Comparison of ENCODE assay signal across 12 mouse cellular contexts in the genomic region with DNA sequence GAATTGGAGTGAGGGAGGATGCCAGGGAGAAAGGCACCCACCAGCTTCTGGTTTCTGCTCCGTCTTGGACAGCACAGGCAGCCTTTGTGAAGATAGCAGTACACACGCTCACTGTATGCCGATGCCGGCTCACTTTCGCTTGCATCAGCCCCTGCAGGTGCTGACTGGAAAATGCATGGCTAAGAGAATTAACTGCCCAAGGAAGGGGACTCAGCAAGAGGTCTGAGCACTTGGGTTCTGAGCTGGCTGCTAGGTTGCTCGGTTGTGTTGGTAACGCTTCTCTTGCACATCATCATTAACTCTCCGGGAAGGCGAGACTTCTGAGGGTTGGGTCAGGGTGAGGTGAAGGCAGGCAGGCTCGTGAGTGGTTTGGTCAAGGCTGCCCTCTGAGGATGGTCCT. TPM values are rescaled to one million over a fixed set of nuclear protein-coding genes. Genes with fewer than 3 reads are reported as not detected.
DNase-seq lines count a peak whose midpoint lies in the region; ATAC-seq and TF ChIP-seq lines count a peak whose summit lies in the region.
"Had no signal": no experiment of that assay in that cellular context is flagged by ENCODE, and none has a peak within 500 bp of the region (broad histone marks: within the 10 kb centered on the region; RNA-seq: fewer than 3 reads in every experiment).

No protein-coding gene starts in this region.

- H3K9ac ChIP-seq in kidney, postnatal 0 days (ENCODE audit: low read depth, low read length), result no peak overlapping the region
- H3K9ac ChIP-seq in midbrain, embryonic 12.5 days (replicated peaks), result no peak overlapping the region

- no peak for ATAC-seq in kidney, postnatal 0 days (replicated peaks; ENCODE audit: low FRiP score, low read depth)
- ATAC-seq in midbrain, embryonic 12.5 days (ENCODE audit: low FRiP score, low read depth), result no peak

- H3K27ac ChIP-seq in kidney, postnatal 0 days, result no peak overlapping the region
- no peak overlapping the region for H3K27ac ChIP-seq in kidney, adult 2 months (ENCODE audit: insufficient read depth, low read depth, low read length)
- peak overlapping the region; percentile 85; the same call in 1 of the 2 replicates for H3K27ac ChIP-seq in hindbrain, embryonic 10.5 days
- H3K27ac ChIP-seq in midbrain, embryonic 12.5 days (replicated peaks), result no peak overlapping the region

- no peak for DNase-seq in kidney, postnatal 0 days (ENCODE audit: low spot score)
- no peak for DNase-seq in kidney, adult 2 months
- peak; percentile 58 for DNase-seq in ZHBTc4 (ENCODE audit: low read depth, low spot score)
- DNase-seq in hindbrain, embryonic 10.5 days (ENCODE audit: low spot score), result no peak
- no peak for DNase-seq in cerebellum, adult 9-10 months
- no peak for DNase-seq in left cerebral cortex, postnatal 10 days (ENCODE audit: extremely low spot score in 1 of 2, low spot score in 2 of 2)
- no peak for DNase-seq in adrenal gland, postnatal 36 days
- DNase-seq: cerebellum, adult 8-10 months; kidney, adult 18-20 months had no signal

- no peaks in the 10 kb centered on the region for H3K36me3 ChIP-seq in kidney, postnatal 0 days (ENCODE audit: insufficient read depth, low read length)
- H3K36me3 ChIP-seq in kidney, adult 2 months (ENCODE audit: control insufficient read depth, insufficient read depth, low read length), result no peaks in the 10 kb centered on the region
- H3K36me3 ChIP-seq in hindbrain, embryonic 10.5 days, result no peaks in the 10 kb centered on the region
- H3K36me3 ChIP-seq in midbrain, embryonic 12.5 days, result no peaks in the 10 kb centered on the region

- H3K27me3 ChIP-seq in kidney, postnatal 0 days (ENCODE audit: insufficient read depth, low read length), result peaks cover 73% of the 10 kb centered on the region
- no peaks in the 10 kb centered on the region; the same call in 1 of the 2 replicates for H3K27me3 ChIP-seq in kidney, adult 2 months (replicated peaks; ENCODE audit: control insufficient read depth, insufficient read depth, low read length)
- peaks cover 100% of the 10 kb centered on the region for H3K27me3 ChIP-seq in hindbrain, embryonic 10.5 days (ENCODE audit: insufficient read depth, poor library complexity, severe bottlenecking)
- peaks cover 100% of the 10 kb centered on the region for H3K27me3 ChIP-seq in midbrain, embryonic 12.5 days

- TF ChIP-seq POLR2A in kidney, adult 2 months (IDR thresholded peaks at IDR 0.05; ENCODE audit: low read depth, low read length), result no peak

- H3K4me3 ChIP-seq in kidney, postnatal 0 days (replicated peaks; ENCODE audit: low read depth, low read length), result no peak overlapping the region
- no peak overlapping the region for H3K4me3 ChIP-seq in kidney, adult 2 months (ENCODE audit: insufficient read depth, low read depth, low read length)
- peak overlapping the region; percentile 54; the same call in 1 of the 2 replicates for H3K4me3 ChIP-seq in hindbrain, embryonic 10.5 days
- H3K4me3 ChIP-seq in midbrain, embryonic 12.5 days, result no peak overlapping the region

- peak; percentile 4; the same call in 1 of the 2 replicates for TF ChIP-seq CTCF in kidney, postnatal 0 days (IDR thresholded peaks at IDR 0.05; ENCODE audit: low read depth)
- TF ChIP-seq CTCF in kidney, adult 2 months (conservative IDR thresholded peaks at IDR 0.05; ENCODE audit: insufficient read depth, insufficient read length, low read depth, low read length), result no peak

- 4% methylated on average over 10 of the region's 10 CpGs for WGBS in kidney, postnatal 0 days
- 5% methylated on average over 10 of the region's 10 CpGs for WGBS in kidney, adult 2 months
- WGBS in hindbrain, embryonic 10.5 days, result 4% methylated on average over 10 of the region's 10 CpGs
- WGBS in midbrain, embryonic 12.5 days, result 2% methylated on average over 10 of the region's 10 CpGs

- H3K4me1 ChIP-seq in kidney, postnatal 0 days (replicated peaks; ENCODE audit: insufficient read depth, low read length), result peaks cover 9% of the 10 kb centered on the region; the same call in 1 of the 2 replicates
- H3K4me1 ChIP-seq in kidney, adult 2 months (ENCODE audit: control insufficient read depth, insufficient read depth, low read length), result no peaks in the 10 kb centered on the region; the same call in 1 of the 2 replicates
- peaks cover 56% of the 10 kb centered on the region for H3K4me1 ChIP-seq in hindbrain, embryonic 10.5 days (replicated peaks)
- H3K4me1 ChIP-seq in midbrain, embryonic 12.5 days, result peaks cover 27% of the 10 kb centered on the region

- no peak overlapping the region for H3K4me2 ChIP-seq in kidney, postnatal 0 days (ENCODE audit: low read length)
- 0 out of 2 replicates have a peak overlapping the region, but pooled peaks have one; percentile 43 for H3K4me2 ChIP-seq in midbrain, embryonic 12.5 days (replicated peaks)

- intact Hi-C loops in left cerebral cortex, postnatal 10 days (cut with DNase I), result no loop called here

- H3K9me3 ChIP-seq in kidney, postnatal 0 days (replicated peaks; ENCODE audit: low read length), result no peaks in the 10 kb centered on the region
- 0 out of 2 replicates have a peak, but pooled peaks cover 4% of the 10 kb centered on the region for H3K9me3 ChIP-seq in hindbrain, embryonic 10.5 days
- H3K9me3 ChIP-seq in midbrain, embryonic 12.5 days, result peaks cover 8% of the 10 kb centered on the region; the same call in 1 of the 2 replicates

RNA-seq across cellular contexts. Expression of a gene that starts 9.2 kb away (rescaled TPM):
- polyA plus RNA-seq in kidney, postnatal 0 days (2015; fragmentation: Nextera tagmentation; extraction: Ambion mirVana), result not detected in 2 replicates
- not detected in 2 replicates for polyA plus RNA-seq in kidney, adult 2 months (2012; rRNA removed)
- 27.2 and 41.2 TPM in 2 replicates for polyA plus RNA-seq in hindbrain, embryonic 10.5 days (2016; fragmentation: Nextera tagmentation; extraction: Ambion mirVana)
- 29.7 and 39.2 TPM in 2 replicates for polyA plus RNA-seq in midbrain, embryonic 12.5 days (2016; fragmentation: Nextera tagmentation; extraction: Ambion mirVana)
- total RNA-seq in left cerebral cortex, postnatal 10 days (2021), result under 1 TPM; 0.20 to 0.64 TPM
- total RNA-seq in adrenal gland, postnatal 36 days (2021), result not detected
- total RNA-seq: gastrocnemius, postnatal 4 days had no signal
- polyA plus RNA-seq: lung, embryonic 16.5 days had no signal

Comparison
In these comparisons a context has a peak if more than half of its experiments do, and no peak if none do; other contexts are left out.
1. RNA of a gene that starts 9.2 kb away (polyA plus RNA-seq): 27.2 to 41.2 TPM in hindbrain, embryonic 10.5 days and 29.7 to 39.2 TPM in midbrain, embryonic 12.5 days; not detected in kidney, postnatal 0 days and not detected in kidney, adult 2 months; every median in the first group is over 10 times any median in the second.